Mouse (Mus musculus) ES-E14 (cell line): Measurements from ENCODE around the gene Tdrd9. TPM values are rescaled to one million over a fixed set of nuclear protein-coding genes. Genes with fewer than 3 reads are reported as not detected.

ENCODE experiments used
- DNase-seq: peaks from one replicate; pipeline ENCODE4 v3.0.0-alpha.2; 2013; ENCODE audit warnings: low read depth, low spot score
- H3K27ac ChIP-seq: 2 replicates; pipeline ENCODE4 v1.5.1; 2012; ENCODE audit warnings: low read depth, mild to moderate bottlenecking, low read length, moderate library complexity, mixed read lengths; ENCODE audit not compliant: poor library complexity, insufficient read depth, severe bottlenecking
- H3K36me3 ChIP-seq: 2 replicates; pipeline ENCODE4 v1.6.1; 2012; ENCODE audit warnings: mild to moderate bottlenecking, low read length, moderate library complexity, mixed read lengths; ENCODE audit not compliant: control insufficient read depth, poor library complexity, insufficient read depth, severe bottlenecking
- H3K4me1 ChIP-seq, 2 experiments: fragments of 150-350 bp in 1 of 2; sonication (generic) in 1 of 2; 2 replicates each; pipeline ENCODE4 v1.6.1; 2012; ENCODE audit warnings: low read length in 2 of 2, mild to moderate bottlenecking in 1 of 2, mixed read lengths in 1 of 2; ENCODE audit not compliant: control insufficient read depth in 2 of 2, insufficient read depth in 2 of 2, poor library complexity in 1 of 2
- H3K4me3 ChIP-seq, 2 experiments: fragments of 150-350 bp in 1 of 2; sonication (generic) in 1 of 2; 2 replicates each; pipeline ENCODE4 v1.5.1; 2012; ENCODE audit warnings: low read length in 2 of 2, low read depth in 1 of 2, mild to moderate bottlenecking in 1 of 2, mixed read lengths in 1 of 2; ENCODE audit not compliant: insufficient read depth in 1 of 2, poor library complexity in 1 of 2, severe bottlenecking in 1 of 2
- H3K9ac ChIP-seq: 2 replicates; pipeline ENCODE4 v1.6.1; 2012; ENCODE audit warnings: low read depth, mild to moderate bottlenecking, low read length, mixed read lengths; ENCODE audit not compliant: poor library complexity, insufficient read depth, severe bottlenecking
- H3K9me3 ChIP-seq: fragments of 150-350 bp; sonication (generic); 2 replicates; pipeline ENCODE4 v1.6.1; 2012; ENCODE audit warnings: low read depth, mild to moderate bottlenecking, low read length; ENCODE audit not compliant: control insufficient read depth, insufficient read depth
- CHD2 ChIP-seq: IDR thresholded peaks from 2 replicates; pipeline ENCODE4 v1.6.1; 2014; ENCODE audit warnings: mild to moderate bottlenecking, low read depth, low read length, inconsistent platforms
- HCFC1 ChIP-seq: IDR thresholded peaks from 2 replicates; pipeline ENCODE4 v1.6.1; 2012; ENCODE audit warnings: low read length, inconsistent platforms, borderline replicate concordance; ENCODE audit not compliant: insufficient read depth
- MAFK ChIP-seq: IDR thresholded peaks from 2 replicates; pipeline ENCODE4 v1.6.1; 2014; ENCODE audit warnings: mild to moderate bottlenecking, low read depth, low read length, inconsistent platforms; ENCODE audit not compliant: insufficient read depth
- ZC3H11A ChIP-seq: IDR thresholded peaks from 2 replicates; pipeline ENCODE4 v1.6.1; 2012; ENCODE audit warnings: low read depth, mild to moderate bottlenecking, inconsistent platforms, low read length, borderline replicate concordance
- ZNF384 ChIP-seq: IDR thresholded peaks from 2 replicates; pipeline ENCODE4 v1.6.1; 2012; ENCODE audit warnings: low read depth, low read length, inconsistent platforms
- in situ Hi-C, 2 experiments: fragments of 600-800 bp; cut with MboI; formaldehyde crosslinking; loops; one replicate each; pipeline ENCODE4 v1.15.1; 2025; ENCODE audit warnings: low sequenced_read_pairs in 2 of 2, inconsistent platforms in 1 of 2; ENCODE audit not compliant: unreplicated experiment in 2 of 2
- total RNA-seq: library from RNA; depleted of rRNA; stranded (reverse); fragments of 300-350 nt; gene quantifications from 2 replicates; pipeline ENCODE4 v1.2.3, GENCODE M21; 2012

Gene Tdrd9
- total RNA-seq, 1 experiment, result 0.67 TPM

DNA sequence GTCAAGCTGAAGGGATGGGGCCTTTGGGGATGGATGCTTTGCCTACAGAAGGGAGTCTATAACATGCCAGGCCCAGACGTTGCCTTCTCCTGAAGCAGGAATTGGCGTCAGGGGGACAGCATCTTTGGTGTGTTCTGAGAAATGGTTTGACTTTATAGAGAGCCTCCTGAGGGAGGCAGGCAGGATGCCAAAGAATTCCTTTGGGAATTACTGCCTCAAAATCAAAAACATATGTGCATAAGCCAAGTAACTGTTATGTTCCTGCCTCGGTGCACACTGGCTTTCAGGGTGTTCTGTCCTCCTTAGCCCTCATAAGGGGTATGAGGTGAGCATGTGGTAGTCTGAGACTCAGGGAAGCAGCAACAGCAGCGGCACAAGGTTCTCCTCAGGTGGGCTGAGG is 45.0 kb downstream of the Tdrd9 start:
- DNase-seq, result no peak
- H3K27ac ChIP-seq, result no peak overlapping the region
- no peak overlapping the region for H3K9ac ChIP-seq
- no peaks in the 10 kb centered on the region for H3K36me3 ChIP-seq
- H3K4me1 ChIP-seq, result peaks cover 0 to 9% of the 10 kb centered on the region in 2 experiments; a peak in 2 of 4 replicates
- no peak overlapping the region for H3K4me3 ChIP-seq
- in situ Hi-C loops, result no loop called here
- no peaks in the 10 kb centered on the region for H3K9me3 ChIP-seq
- TF ChIP-seq ZNF384, result no peak
- TF ChIP-seq MAFK, result no peak

DNA sequence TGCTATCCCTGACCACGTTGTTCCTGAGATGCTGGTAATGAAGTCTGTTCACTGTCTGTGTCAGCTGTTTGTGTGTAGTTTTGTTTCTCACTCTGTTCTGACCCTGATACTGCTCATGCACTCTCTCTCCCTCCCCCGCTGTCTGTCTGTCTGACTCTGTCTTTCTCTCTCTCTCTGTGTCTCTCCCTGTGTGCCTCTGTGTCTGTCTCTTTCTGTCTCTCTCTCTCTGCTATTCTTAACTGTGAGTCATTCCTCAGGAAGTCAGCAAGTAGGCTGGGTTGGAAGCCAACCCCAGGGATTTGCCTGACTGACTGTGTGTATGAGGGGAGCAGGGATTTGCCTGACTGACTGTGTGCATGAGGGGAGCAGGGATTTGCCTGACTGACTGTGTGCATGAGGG is 51.9 kb downstream of the Tdrd9 start:
- peaks cover 0 to 11% of the 10 kb centered on the region in 2 experiments; a peak in 1 of 4 replicates for H3K4me1 ChIP-seq
- no peak overlapping the region for H3K27ac ChIP-seq
- in situ Hi-C loops, result no loop called here
- no peak for TF ChIP-seq MAFK
- no peak for TF ChIP-seq ZNF384
- TF ChIP-seq HCFC1, result no peak
- H3K9me3 ChIP-seq, result no peaks in the 10 kb centered on the region
- H3K4me3 ChIP-seq, result no peak overlapping the region
- H3K36me3 ChIP-seq, result no peaks in the 10 kb centered on the region
- DNase-seq, result no peak
- H3K9ac ChIP-seq, result no peak overlapping the region

DNA sequence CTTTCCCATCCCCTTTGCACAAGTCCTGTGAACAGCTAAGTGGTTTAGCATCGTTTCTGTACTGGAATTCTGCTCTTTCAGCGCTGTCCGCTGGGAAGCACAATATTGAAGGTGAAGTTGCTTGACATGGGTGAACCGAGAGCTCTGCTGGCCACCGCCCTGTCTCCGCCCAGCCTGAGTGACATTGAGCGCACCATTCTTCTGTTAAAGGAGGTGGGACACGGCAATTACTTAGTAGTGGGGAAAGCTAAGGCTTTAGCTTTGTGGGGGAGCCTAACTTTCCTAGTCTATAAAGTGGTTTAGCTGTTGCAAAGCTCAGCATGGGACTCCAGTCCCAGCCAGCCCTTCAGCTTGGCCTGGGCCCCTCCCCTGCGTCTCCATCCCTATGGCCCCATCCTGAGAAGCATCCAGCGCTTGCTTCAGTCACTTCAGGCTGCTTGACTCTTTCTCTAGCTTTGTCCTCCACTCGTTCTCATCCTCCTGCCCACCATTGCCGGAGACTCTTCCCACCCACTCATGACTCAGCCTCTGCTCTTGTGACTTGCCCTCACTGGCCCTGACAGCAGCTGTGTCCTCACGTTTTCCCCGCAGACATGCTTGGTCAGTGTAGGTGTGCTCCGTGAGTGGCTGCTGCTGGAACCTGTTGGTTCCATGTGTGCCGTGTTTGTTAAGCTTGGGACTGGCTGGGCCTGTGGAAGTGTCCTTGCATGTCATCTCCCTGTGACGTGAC is 53.4 kb downstream of the Tdrd9 start:
- in situ Hi-C loops, result no loop called here
- Histone ChIP-seq H3K36me3 (no peaks in the 10 kb centered on the region), H3K9ac (no peak overlapping the region), H3K27ac (no peak overlapping the region), H3K4me3 (no peak overlapping the region), H3K9me3 (no peaks in the 10 kb centered on the region), H3K4me1 (peaks cover 0 to 11% of the 10 kb centered on the region in 2 experiments; a peak in 1 of 4 replicates)
- TF ChIP-seq ZC3H11A (no peak), HCFC1 (no peak), MAFK (no peak), CHD2 (no peak), ZNF384 (no peak)
- no peak for DNase-seq

DNA sequence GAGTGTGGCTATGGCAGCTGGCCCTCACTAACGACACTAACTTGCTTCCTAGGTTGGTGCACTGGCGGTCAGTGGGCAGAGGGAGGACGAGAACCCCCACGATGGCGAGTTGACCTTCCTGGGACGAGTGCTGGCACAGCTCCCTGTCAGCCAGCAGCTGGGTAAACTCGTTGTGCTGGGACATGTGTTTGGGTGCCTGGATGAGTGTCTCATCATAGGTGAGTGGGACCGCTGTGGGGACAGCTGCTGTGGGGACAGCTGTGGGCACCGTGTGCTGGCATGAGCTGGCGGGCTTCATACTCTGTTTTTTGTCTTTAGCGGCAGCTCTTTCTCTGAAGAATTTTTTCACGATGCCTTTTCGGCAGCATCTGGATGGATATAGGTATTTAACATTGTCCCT is 54.1 kb downstream of the Tdrd9 start:
- Histone ChIP-seq H3K4me1 (peaks cover 0 to 11% of the 10 kb centered on the region in 2 experiments; a peak in 1 of 4 replicates), H3K9ac (no peak overlapping the region), H3K27ac (no peak overlapping the region), H3K4me3 (no peak overlapping the region), H3K9me3 (no peaks in the 10 kb centered on the region), H3K36me3 (no peaks in the 10 kb centered on the region)
- TF ChIP-seq CHD2 (no peak), HCFC1 (no peak), ZNF384 (no peak), MAFK (no peak), ZC3H11A (no peak)
- DNase-seq, result no peak
- in situ Hi-C loops, result no loop called here
